Mouse (Mus musculus) skeletal muscle tissue, adult 2 months (tissue): ENCODE measurements around the gene Stil.
A peak's percentile ranks its signal among the peaks of the same experiment; 100 is the strongest.
"Not testable (repeated sequence)": the region's sequence is repeated elsewhere in the genome, so short reads cannot be mapped to it uniquely, and the experiment has no call there.

Experiments
- DNase-seq: peaks from one replicate; pipeline ENCODE4 v3.0.0-alpha.2; 2012; ENCODE audit warnings: low read depth, low spot score

Stil gene

GRCm38 (mm10) chr4:114999773-115000428 lies at the start of gene Stil:
Stil (plus strand) TSS chr4:115000159.
- peak; percentile 98 for DNase-seq

GRCm38 (mm10) chr4:114953172-114953571 lies 46.8 kb upstream of the Stil start:
- DNase-seq = no peak

GRCm38 (mm10) chr4:114957403-114957802 lies 42.6 kb upstream of the Stil start:
- no peak for DNase-seq

GRCm38 (mm10) chr4:114958231-114958630 lies 41.7 kb upstream of the Stil start:
- no peak for DNase-seq

GRCm38 (mm10) chr4:114958786-114959185 lies 41.2 kb upstream of the Stil start:
- no peak for DNase-seq

- DNase-seq = no peak
These were observed 40.4 kb upstream of the Stil start for GRCm38 (mm10) chr4:114959533-114959932.

- DNase-seq = not testable (repeated sequence)
These were observed 39.1 kb upstream of the Stil start for GRCm38 (mm10) chr4:114960881-114961280.

- peak; percentile 13 for DNase-seq
These were observed 29.2 kb upstream of the Stil start for GRCm38 (mm10) chr4:114970736-114971135.

- DNase-seq = no peak
These were observed 26.7 kb upstream of the Stil start for GRCm38 (mm10) chr4:114973229-114973740.

GRCm38 (mm10) chr4:114982619-114983018 lies 17.3 kb upstream of the Stil start:
- no peak for DNase-seq

GRCm38 (mm10) chr4:114983020-114983419 lies 16.9 kb upstream of the Stil start:
- no peak for DNase-seq

- no peak for DNase-seq
These were observed 13.8 kb upstream of the Stil start for GRCm38 (mm10) chr4:114986211-114986590.

GRCm38 (mm10) chr4:114986591-114987432 lies 13.1 kb upstream of the Stil start, which contains the start of gene Cmpk1:
Cmpk1 (minus strand) TSS chr4:114987241.
- peak; percentile 82 for DNase-seq

GRCm38 (mm10) chr4:114994218-114994617 lies 5.7 kb upstream of the Stil start:
- no peak for DNase-seq

GRCm38 (mm10) chr4:114997051-114997450 lies 2.9 kb upstream of the Stil start:
- DNase-seq = no peak

GRCm38 (mm10) chr4:114999445-114999772 lies 550 bp upstream of the Stil start:
- DNase-seq = no peak

GRCm38 (mm10) chr4:115000429-115000795 lies 453 bp downstream of the Stil start:
- no peak for DNase-seq

GRCm38 (mm10) chr4:115014276-115014675 lies 14.3 kb downstream of the Stil start:
- no peak for DNase-seq

GRCm38 (mm10) chr4:115019997-115020396 lies 20.0 kb downstream of the Stil start:
- DNase-seq = no peak

GRCm38 (mm10) chr4:115035043-115035442 lies 35.1 kb downstream of the Stil start:
- DNase-seq = no peak

- DNase-seq = no peak
These were observed 38.3 kb downstream of the Stil start for GRCm38 (mm10) chr4:115038242-115038641.

- DNase-seq = no peak
These were observed 45.7 kb downstream of the Stil start for GRCm38 (mm10) chr4:115045621-115046020.

GRCm38 (mm10) chr4:115047750-115048149 lies 47.8 kb downstream of the Stil start:
- DNase-seq = no peak
